9 mouse cellular contexts compared by ENCODE assay signal in genomic region chr6:100437980-100438379, GRCm38 (mm10).
DNase-seq lines count a peak whose midpoint lies in the region; ATAC-seq and TF ChIP-seq lines count a peak whose summit lies in the region.
"Had no signal": no experiment of that assay in that cellular context is flagged by ENCODE, and none has a peak within 500 bp of the region (broad histone marks: within the 10 kb centered on the region; RNA-seq: fewer than 3 reads in every experiment).

No protein-coding gene starts in this region.

- no peak for ATAC-seq in heart, embryonic 11.5 days (replicated peaks; ENCODE audit: insufficient number of reproducible peaks, low FRiP score, low TSS enrichment)
- no peak for ATAC-seq in hindbrain, postnatal 0 days
- no peak for ATAC-seq in midbrain, embryonic 14.5 days (ENCODE audit: low FRiP score, low TSS enrichment)

- no peak for TF ChIP-seq CTCF in hindbrain, postnatal 0 days (IDR thresholded peaks at IDR 0.05; ENCODE audit: low read depth)

- no peak for DNase-seq in heart, postnatal 4 days
- DNase-seq in ES-E14 (ENCODE audit: low read depth, low spot score), result no peak
- no peak for DNase-seq in hindbrain, postnatal 0 days (ENCODE audit: low spot score)
- DNase-seq in midbrain, embryonic 14.5 days, result no peak
- no peak for DNase-seq in layer of hippocampus, adult 9-11 months
- no peak for DNase-seq in layer of hippocampus, adult 8-10 months (ENCODE audit: low spot score in 2 of 2)
- no peak for DNase-seq in urinary bladder, postnatal 14 days (ENCODE audit: low spot score)
- DNase-seq: heart, adult 11 months had no signal

- H3K9me3 ChIP-seq in heart, embryonic 11.5 days (replicated peaks; ENCODE audit: control insufficient read depth, low read length), result no peaks in the 10 kb centered on the region
- H3K9me3 ChIP-seq in ES-E14 (ENCODE audit: control insufficient read depth, insufficient read depth, low read depth, low read length), result no peaks in the 10 kb centered on the region
- H3K9me3 ChIP-seq in hindbrain, postnatal 0 days (ENCODE audit: low read length), result no peaks in the 10 kb centered on the region
- H3K9me3 ChIP-seq in midbrain, embryonic 14.5 days (ENCODE audit: control insufficient read depth, low read length), result no peaks in the 10 kb centered on the region

- in situ Hi-C loops in ES-E14 (cut with MboI; ENCODE audit: low sequenced_read_pairs in 2 of 2, unreplicated experiment in 2 of 2), result no loop called here

- no peaks in the 10 kb centered on the region for H3K36me3 ChIP-seq in heart, embryonic 11.5 days (ENCODE audit: control insufficient read depth, insufficient read depth, low read length)
- no peaks in the 10 kb centered on the region for H3K36me3 ChIP-seq in ES-E14 (ENCODE audit: control insufficient read depth, insufficient read depth, low read length, poor library complexity, severe bottlenecking)
- no peaks in the 10 kb centered on the region for H3K36me3 ChIP-seq in hindbrain, postnatal 0 days (ENCODE audit: insufficient read depth, low read length)
- H3K36me3 ChIP-seq in midbrain, embryonic 14.5 days (ENCODE audit: control insufficient read depth, insufficient read depth, low read length), result no peaks in the 10 kb centered on the region

- peak overlapping the region; percentile 64 for H3K4me2 ChIP-seq in heart, embryonic 11.5 days
- H3K4me2 ChIP-seq in hindbrain, postnatal 0 days (ENCODE audit: low read depth, low read length), result peak overlapping the region; percentile 53; the same call in 1 of the 2 replicates
- H3K4me2 ChIP-seq in midbrain, embryonic 14.5 days (ENCODE audit: low read length), result peak overlapping the region; percentile 67

- no peak overlapping the region for H3K27ac ChIP-seq in heart, embryonic 11.5 days (ENCODE audit: low read depth, low read length)
- no peak overlapping the region for H3K27ac ChIP-seq in ES-E14 (ENCODE audit: insufficient read depth, low read depth, low read length, poor library complexity, severe bottlenecking)
- H3K27ac ChIP-seq in hindbrain, postnatal 0 days, result no peak overlapping the region
- H3K27ac ChIP-seq in midbrain, embryonic 14.5 days (replicated peaks; ENCODE audit: low read depth, low read length), result no peak overlapping the region

- H3K4me1 ChIP-seq in heart, embryonic 11.5 days (ENCODE audit: control insufficient read depth, insufficient read depth, low read length), result peaks cover 12% of the 10 kb centered on the region
- H3K4me1 ChIP-seq in ES-E14 (ENCODE audit: control insufficient read depth in 2 of 2, insufficient read depth in 2 of 2, low read length in 2 of 2, poor library complexity in 1 of 2), result peaks cover 0 to 23% of the 10 kb centered on the region in 2 experiments; a peak in 3 of 4 replicates
- H3K4me1 ChIP-seq in hindbrain, postnatal 0 days (ENCODE audit: insufficient read depth, low read length), result peaks cover 8% of the 10 kb centered on the region
- peaks cover 9% of the 10 kb centered on the region; the same call in 1 of the 2 replicates for H3K4me1 ChIP-seq in midbrain, embryonic 14.5 days (ENCODE audit: control insufficient read depth, insufficient read depth, low read length)

- WGBS in heart, embryonic 11.5 days (ENCODE audit: insufficient replicate concordance), result 22% methylated on average over 5 of the region's 5 CpGs
- 42% methylated on average over 5 of the region's 5 CpGs for WGBS in hindbrain, postnatal 0 days
- 33% methylated on average over 5 of the region's 5 CpGs for whole genome bisulfite sequencing in midbrain, embryonic 14.5 days

- H3K4me3 ChIP-seq in heart, embryonic 11.5 days (ENCODE audit: low read depth, low read length), result no peak overlapping the region; the same call in 1 of the 2 replicates
- H3K4me3 ChIP-seq in ES-E14 (ENCODE audit: insufficient read depth in 1 of 2, low read depth in 1 of 2, low read length in 2 of 2, poor library complexity in 1 of 2, severe bottlenecking in 1 of 2), result peak overlapping the region in 1 of 2 experiments; percentile 39; a peak in 1 of 4 replicates
- no peak overlapping the region for H3K4me3 ChIP-seq in hindbrain, postnatal 0 days (ENCODE audit: low read length)
- 0 out of 2 replicates have a peak overlapping the region, but pooled peaks have one; percentile 29 for H3K4me3 ChIP-seq in midbrain, embryonic 14.5 days (replicated peaks; ENCODE audit: low read depth, low read length)

- peaks cover 22% of the 10 kb centered on the region for H3K27me3 ChIP-seq in heart, embryonic 11.5 days (ENCODE audit: control insufficient read depth, insufficient read depth, low read length)
- no peaks in the 10 kb centered on the region for H3K27me3 ChIP-seq in hindbrain, postnatal 0 days (ENCODE audit: insufficient read depth, low read length)
- peaks cover 9% of the 10 kb centered on the region; the same call in 1 of the 2 replicates for H3K27me3 ChIP-seq in midbrain, embryonic 14.5 days (ENCODE audit: control insufficient read depth, insufficient read depth, low read length)

- H3K9ac ChIP-seq in heart, embryonic 11.5 days (ENCODE audit: low read depth, low read length), result 0 out of 2 replicates have a peak overlapping the region, but pooled peaks have one; percentile 34
- H3K9ac ChIP-seq in ES-E14 (ENCODE audit: insufficient read depth, low read depth, low read length, poor library complexity, severe bottlenecking), result no peak overlapping the region
- H3K9ac ChIP-seq in hindbrain, postnatal 0 days (replicated peaks; ENCODE audit: low read length), result no peak overlapping the region
- H3K9ac ChIP-seq in midbrain, embryonic 14.5 days (replicated peaks; ENCODE audit: low read length), result no peak overlapping the region

TF ChIP-seq in ES-E14, 5 proteins besides CTCF, POLR2A, EP300 and RAD21:
- TF ChIP-seq MAFK (IDR thresholded peaks at IDR 0.05; ENCODE audit: insufficient read depth, low read depth, low read length) (peak; percentile 65; the same call in 1 of the 2 replicates), HCFC1 (IDR thresholded peaks at IDR 0.05; ENCODE audit: borderline replicate concordance, insufficient read depth, low read length) (no peak)
